Mouse (Mus musculus) adrenal gland, postnatal 4 days (tissue): ENCODE results near the gene Ap1b1. TPM values are rescaled to one million over a fixed set of nuclear protein-coding genes. Genes with fewer than 3 reads are reported as not detected.
"Not testable (repeated sequence)": the region's sequence is repeated elsewhere in the genome, so short reads cannot be mapped to it uniquely, and the experiment has no call there.

ENCODE experiments used
- DNase-seq, 2 experiments: peaks; one replicate each; pipeline ENCODE4 v3.0.0; 2021 to 2022; ENCODE audit warnings: low spot score in 2 of 2, mixed read lengths in 2 of 2
- microRNA-seq: library from miRNA; unstranded; fragments of <30 nt; microRNA quantifications from one replicate; pipeline ENCODE4 v1.2.0, GENCODE M21; 2021
- total RNA-seq, 2 experiments: library from RNA; stranded (reverse); gene quantifications; 2 replicates each; pipeline ENCODE4 v1.2.3; 2021

The Ap1b1 gene
- total RNA-seq, 2 experiments from 2014 or later, result 69.9 to 78.3 TPM

DNA sequence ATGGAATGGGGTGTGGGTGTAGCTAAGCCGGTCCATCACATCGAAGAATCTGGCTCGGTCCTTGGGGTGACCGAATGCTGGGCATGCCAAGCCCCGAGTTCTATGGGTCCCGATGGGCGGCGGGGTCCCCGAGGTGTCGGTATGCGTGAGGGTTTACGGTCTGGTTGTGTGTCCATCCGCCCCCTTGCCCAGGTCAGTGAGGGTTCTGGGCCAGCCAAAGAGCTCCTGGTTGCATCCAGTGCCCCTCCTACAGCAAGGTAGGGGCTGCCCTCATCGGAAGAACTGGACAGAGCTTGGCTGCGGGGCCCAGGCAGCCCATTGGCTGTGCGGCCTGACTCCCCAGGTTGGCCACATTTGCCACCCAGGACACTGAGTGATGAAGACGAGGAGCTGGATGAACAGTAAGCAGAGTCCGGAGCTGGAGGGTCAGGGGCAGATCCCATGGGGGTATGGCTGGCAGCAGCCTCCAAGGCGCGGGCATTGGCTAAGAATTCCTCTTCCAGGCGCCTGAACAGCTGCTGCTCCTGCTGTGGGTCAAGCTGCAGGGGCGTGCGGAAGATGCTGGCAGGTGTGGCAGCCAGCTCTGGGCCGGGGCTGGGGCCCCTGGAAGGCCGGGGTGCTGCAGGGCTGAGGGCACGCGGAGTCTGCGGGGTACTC is 74.3 kb downstream of the Ap1b1 start:
- no peak for DNase-seq

DNA sequence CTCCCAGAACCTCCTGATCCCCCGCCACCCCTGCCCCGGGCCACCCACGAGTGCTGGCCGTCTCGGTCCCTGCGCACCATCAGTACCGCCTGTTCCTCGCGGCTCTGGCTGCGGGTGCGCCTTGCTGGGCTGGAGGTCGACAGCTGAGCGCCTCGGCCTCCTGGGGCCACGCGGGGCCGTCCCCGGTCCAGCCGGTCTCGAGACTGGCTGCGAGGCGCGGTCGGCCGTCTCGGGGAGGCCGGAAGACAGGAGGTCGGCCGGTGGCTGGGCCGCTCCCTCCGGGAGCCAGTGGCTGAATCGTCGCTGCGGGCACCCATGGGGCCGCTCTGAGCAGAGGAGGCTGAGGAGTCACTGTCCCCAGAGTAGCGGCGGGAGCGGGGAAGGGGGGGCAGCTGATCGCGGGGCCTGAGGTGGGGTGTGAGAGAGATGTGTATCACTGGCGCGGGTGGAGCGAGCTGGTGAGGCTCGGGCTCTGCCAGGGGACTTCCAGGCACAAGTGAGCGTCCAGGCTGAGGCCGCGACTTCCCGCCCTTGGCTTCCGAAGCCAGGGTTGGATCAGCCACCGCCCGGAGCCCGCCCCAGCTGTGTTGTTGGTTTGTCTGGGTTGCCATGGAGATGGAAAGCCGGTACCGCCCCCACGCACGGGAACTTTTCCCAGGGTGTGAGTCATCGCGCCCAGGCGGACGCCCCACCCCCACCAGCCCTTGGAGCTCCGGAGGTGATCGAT is 75.0 kb downstream of the Ap1b1 start:
- DNase-seq, result peak; percentile 87 to 92

DNA sequence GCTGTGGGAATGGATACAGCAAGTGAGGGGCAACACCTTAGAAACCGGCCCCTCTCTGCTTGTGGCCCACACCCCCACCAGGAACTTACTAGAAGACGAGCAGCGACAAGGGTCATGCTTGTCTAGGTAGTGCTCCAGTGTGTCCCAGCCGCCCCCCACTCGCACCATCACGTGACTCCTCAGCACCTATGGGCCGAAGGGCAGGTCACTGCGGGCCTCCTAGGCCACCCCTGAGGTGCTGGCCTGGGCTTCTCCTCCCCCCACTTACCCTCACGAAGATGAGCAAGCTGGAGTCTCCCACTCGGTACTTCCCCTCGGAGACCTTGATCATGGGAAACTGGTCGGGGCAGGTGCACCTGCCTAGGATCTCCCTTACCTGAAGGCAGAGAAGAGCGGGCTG is 75.7 kb downstream of the Ap1b1 start:
- DNase-seq, result no peak

DNA sequence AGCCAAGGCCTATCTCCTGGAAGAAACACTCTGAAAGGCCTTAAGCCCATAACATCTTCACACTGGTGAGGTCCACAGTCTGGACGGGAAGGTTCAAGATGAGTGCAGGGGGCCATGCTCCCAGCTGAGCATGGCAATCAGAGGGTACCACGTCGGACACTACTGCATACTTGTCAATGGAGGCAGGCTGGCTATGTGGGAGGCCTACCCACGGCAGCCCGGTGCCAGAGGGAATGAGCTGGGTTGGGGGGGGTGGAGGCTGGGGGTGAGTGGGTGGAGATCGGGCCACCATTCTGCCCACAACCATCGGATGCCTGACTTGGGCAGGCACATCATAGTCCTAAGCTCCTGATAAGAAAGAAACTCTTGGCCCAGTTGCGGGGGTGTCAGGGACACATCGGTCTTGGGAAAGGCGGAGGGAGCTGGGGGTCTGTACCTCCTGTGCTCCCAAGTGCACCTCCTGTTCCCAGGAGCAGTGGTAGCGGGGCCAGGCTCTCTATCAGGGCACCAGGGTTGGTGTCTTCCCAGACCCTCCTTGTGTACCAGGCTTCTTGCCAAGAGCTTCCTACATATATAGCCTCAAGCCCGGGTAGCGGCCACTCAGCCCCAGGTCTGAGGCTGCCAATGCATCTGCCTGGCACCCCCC is 76.4 kb downstream of the Ap1b1 start:
- DNase-seq, result no peak

DNA sequence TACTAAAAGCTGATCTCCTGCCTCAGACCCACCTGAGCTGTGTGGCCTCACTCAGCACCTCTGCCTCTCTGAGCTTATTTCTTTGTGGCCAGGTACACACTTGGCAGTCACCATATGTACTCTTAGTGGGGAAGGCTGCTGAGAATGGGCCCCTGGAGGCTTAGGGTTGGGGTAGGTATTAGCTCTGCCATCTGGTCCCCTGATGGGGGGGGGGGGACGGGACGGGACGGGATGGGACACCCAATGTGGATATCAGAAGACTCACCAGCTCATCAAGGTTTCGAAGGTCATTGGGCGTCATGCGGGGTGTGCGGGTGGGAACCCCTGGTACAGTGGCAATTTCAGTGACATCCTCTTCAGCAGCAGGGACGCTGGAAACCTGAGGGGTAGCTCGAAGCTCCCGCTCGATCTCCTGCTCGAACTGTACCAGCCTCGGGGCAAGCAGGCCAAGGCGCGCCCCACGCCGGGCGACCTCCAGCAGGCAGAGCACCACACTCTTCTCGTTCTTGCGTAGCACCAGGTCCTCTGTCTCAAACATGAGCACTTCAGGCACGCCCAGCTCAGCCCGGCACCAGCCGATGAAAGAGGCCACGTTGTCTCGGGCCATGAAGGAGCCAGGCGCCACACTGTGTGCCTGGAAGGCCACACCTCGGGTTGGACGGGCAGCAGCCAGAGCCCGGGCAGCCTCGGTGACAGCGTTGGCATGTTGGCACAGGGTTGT is 77.1 kb downstream of the Ap1b1 start:
- no peak for DNase-seq

DNA sequence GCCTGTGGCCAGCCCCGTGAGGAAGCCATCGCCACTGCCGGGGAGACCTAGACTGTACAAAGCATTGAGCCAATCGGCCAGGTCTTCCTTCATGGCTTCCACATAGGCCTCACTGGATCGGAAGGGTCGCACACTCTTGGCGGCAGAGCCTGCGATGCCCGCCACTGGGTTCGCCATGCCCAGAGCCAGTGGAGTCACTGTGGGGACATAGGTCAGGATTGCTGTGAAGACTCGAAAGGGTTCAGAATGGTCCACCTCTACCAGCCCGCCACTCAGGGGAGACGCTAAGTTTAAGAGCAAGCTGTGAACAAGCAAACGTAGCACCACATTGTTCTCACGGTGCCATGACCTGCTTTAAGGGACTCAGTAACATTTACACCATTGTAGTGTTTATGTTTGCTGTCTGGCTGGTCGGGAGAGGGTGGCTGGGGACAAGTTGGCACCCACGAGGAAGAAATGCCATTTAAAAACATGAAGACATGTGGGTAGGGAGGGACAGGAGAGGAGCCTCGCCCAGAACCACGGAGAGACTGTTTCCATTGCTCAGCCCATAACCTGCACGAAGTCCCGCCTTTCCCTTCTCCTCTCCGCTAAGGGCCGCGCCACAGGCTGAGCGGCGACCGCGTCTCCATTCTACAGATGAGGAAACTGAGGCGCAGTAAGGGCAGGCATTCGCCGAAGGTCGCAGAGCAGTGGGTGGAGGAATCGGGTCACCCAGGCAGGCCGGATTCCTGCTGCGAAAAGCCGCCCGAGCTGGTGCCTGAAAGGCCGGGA is 77.8 kb downstream of the Ap1b1 start:
- no peak for DNase-seq

DNA sequence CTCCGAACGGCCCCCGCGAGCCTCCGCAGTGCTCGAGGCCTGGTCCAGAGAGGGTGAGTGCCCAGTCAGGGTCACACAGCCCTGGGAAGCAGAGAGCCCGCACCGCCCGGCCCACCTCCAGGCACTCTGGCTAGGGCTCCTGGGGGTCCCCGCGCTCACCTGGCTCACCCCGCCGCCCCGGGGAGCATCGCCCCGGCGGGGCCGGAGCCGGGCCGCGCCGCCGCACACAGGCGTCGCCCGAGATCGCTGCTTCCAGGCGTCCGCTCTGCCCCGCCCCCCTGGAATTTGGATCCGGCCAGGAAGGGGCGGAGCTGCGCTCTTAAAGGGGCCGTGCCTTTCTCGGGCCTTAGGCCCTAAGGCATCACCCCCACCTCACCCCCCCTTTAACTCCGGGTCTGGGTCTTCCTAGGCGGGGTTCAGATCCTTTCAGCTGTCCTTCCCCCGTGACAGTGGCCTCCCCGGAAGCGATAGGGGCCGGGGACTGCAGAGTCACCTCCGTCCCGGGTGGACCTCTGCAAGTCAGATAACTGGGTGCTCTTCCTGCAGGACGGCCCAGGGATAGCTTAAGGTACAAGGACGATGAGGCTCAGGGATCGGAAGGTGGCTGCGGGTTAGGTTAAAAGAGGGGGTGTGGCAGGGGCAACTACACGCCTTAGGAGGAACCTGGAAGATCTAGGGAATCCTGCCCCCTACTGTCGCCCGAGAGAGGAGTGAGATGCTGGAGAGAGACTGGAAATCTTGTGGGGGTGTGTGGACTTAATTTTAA is 78.6 kb downstream of the Ap1b1 start, which contains the start of gene Gas2l1:
Gene Gas2l1, minus strand, starts transcription at position 272 of the 766 bp plus-strand sequence.
- DNase-seq, result peak; percentile 66 to 80

DNA sequence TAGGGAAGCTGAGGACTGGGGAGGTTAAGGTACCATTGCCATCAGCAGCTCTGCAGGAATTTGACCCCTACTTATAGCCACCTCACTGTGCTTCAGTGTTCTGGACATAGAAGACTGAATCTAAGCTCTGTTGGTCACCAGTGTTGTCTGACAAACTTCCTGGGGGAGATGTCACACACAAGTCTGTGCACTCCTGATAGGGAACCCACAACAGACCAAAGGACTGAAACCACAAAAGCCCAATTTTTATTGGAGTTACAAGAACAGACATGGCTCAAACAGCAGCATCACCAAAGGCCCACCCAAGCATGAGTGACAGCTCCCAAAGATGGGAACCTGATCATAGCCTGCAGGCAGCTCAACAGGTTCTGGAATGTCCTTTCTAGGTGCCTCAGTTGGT is 80.4 kb downstream of the Ap1b1 start:
- DNase-seq, result no peak

DNA sequence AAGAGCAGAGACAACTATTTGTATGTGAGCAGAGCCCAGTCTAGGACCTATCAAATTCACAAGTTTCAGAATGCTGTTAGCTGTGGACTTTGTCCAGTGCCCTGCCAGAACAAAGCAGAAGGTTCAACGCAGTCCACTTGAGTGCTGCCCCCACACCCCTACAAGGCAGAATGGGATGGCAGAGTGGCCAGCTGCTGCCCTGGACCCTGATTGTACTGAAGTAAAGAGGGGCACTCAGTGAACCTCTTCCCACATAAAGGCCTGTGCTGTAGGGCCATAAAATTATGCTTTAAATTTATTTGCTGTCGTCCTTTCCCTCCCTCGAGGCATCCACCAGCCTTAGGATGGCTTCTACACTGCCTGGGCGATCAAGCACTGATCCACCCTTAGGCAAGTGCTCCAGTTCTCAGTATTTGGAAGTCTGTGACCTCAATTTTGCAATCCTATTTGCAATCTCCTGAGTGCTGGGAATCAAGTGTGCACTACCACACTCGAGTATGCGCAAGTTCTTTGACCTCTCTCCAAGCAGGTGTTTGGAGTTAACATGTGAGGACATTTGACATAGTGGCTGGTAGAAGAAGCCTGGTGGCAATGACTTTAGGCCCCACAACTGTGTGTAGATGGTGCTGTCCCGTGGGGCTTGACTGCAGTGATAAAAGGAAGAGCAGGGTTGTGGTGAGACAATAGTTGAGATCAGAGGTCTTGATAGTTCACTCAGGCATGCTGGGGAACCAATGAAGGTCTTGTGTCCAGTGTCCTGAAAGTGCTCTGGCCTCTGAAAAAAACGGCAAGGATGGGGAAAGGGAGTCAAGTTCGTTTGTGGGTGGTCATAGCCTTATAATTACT is 81.7 kb downstream of the Ap1b1 start:
- no peak for DNase-seq

DNA sequence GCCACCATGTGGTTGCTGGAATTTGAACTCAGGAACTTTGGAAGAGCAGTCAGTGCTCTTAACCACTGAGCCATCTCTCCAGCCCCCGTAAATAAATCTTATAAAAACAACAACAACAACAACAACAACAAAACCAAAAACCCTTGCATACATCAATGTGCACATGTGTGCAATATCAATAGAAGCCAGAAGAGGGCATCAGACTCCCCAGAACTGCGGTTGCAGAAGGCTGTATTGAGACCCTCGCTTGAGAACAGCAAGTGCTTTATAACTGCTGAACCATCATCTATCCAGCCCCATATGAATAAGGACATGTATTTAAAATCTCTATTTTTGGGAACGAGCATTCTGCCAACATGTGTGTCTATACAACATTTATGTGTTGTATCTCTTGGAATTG is 88.3 kb downstream of the Ap1b1 start:
- DNase-seq, result no peak

DNA sequence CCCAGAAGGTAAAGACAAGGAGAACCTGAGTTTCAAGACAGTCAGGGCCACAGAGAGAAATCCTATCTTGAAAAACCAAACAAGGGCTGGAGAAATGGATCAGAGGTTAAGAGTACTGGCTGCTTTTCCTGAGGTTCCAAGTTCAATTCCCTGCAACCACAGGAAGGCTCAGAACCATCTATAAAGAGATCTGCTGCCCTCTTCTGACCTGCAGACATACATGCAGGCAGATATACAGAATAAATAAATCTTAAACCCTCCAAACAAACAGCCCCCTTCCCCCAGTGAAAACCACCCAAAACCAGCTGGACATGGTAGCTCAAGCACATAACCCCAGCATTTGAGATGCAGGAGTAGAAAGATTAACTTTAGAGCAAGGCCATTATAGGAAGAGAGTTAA is 89.1 kb downstream of the Ap1b1 start:
- no peak for DNase-seq

DNA sequence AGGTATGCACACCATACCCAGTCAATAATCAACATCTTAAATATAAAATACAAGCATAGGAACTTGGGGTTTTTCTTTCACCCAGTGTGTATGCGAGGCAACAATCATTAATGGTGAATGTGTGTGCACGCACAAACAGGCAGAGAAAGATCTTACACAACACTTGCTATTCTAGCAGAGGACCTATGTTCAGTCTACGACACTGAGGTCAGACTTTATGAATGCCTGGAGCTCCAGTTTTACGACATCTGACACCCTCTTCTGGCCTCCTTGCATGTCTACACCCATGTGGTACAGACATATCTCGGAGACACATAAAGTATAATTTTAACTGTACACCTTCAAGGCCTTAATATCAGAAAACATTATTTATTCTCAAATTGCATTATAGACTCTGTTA is 90.2 kb downstream of the Ap1b1 start:
- not testable (repeated sequence) for DNase-seq

DNA sequence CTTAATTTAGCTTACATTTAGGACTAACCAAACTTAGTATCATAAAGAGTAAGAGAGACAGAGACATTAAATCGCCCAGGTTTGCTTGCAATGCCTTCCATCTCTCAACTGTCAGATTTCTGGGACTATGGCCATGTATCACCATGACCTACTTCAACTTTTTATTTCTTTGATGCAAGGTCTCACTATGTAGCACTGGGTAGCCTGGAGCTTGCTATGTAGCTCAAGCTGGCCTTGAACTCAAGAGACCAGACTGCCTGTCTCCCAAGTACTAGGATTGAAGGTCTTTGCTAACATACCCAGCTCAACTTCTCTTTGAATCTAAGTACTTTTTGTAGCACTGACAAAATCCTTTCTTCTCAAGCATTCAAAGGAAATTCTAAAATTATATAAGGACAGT is 102.5 kb downstream of the Ap1b1 start:
- no peak for DNase-seq

DNA sequence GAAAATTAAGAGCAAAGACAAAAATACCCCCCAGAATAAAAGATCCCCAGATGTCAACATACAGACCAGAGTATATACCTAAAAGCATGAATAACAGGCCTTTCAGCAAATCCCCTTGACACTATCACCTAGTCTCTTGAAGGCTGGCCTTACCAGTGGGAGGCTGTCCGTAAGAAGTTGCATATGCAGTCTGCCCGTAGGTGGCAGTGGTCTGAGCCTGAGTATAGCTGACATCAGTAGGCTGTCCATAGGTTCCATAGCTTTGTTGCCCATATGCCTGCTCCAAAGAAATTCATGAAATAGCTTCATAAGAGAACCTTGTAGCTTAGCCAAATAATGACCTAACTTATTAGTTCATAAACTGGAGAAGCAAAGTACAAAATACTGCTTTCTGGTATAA is 105.1 kb downstream of the Ap1b1 start:
- no peak for DNase-seq

Small RNA genes lying within 50 kb of the gene (microRNA-seq; reads per million reads assigned to microRNA genes)
- gene Gm47296, result not detected

Other genes starting within 250 kb of the Ap1b1 start
- gene Cabp7, start 240.0 kb upstream of the Ap1b1 start, total RNA-seq, result under 1 TPM; 0.20 to 0.50 TPM
- gene Nf2, start 137.3 kb upstream of the Ap1b1 start, total RNA-seq, result 10 to 100 TPM; 85.2 to 90.4 TPM
- gene Nipsnap1, start 112.9 kb upstream of the Ap1b1 start, total RNA-seq, result 10 to 100 TPM; 55.8 to 55.9 TPM
- gene Thoc5, start 91.5 kb upstream of the Ap1b1 start, total RNA-seq, result 10 to 100 TPM; 36.3 to 37.6 TPM
- gene Nefh, start 38.8 kb upstream of the Ap1b1 start, total RNA-seq, result 1 to 10 TPM; 3.0 to 3.9 TPM
- 1 to 10 TPM in 1 of 2 experiments, under 1 TPM in 1; 0.65 to 1.2 TPM for gene Rasl10a, start 71.3 kb downstream of the Ap1b1 start, total RNA-seq
- gene Gas2l1, start 78.5 kb downstream of the Ap1b1 start, total RNA-seq, result 10 to 100 TPM; 39.2 to 39.8 TPM
- gene Rhbdd3, start 112.1 kb downstream of the Ap1b1 start, total RNA-seq, result 10 to 100 TPM; 29.5 to 34.1 TPM
- gene Ewsr1, start 112.4 kb downstream of the Ap1b1 start, total RNA-seq, result 100 to 1,000 TPM; 523 to 585 TPM
- gene Emid1, start 165.4 kb downstream of the Ap1b1 start, total RNA-seq, result 10 to 100 TPM; 16.2 to 31.4 TPM